Mouse (Mus musculus): ENCODE results near the gene Cenpo. TPM values are rescaled to one million over a fixed set of nuclear protein-coding genes. Genes with fewer than 3 reads are reported as not detected.

The Cenpo gene
- 6.5 and 7.7 TPM in 2 replicates for polyA plus RNA-seq (2012; rRNA removed)

DNA sequence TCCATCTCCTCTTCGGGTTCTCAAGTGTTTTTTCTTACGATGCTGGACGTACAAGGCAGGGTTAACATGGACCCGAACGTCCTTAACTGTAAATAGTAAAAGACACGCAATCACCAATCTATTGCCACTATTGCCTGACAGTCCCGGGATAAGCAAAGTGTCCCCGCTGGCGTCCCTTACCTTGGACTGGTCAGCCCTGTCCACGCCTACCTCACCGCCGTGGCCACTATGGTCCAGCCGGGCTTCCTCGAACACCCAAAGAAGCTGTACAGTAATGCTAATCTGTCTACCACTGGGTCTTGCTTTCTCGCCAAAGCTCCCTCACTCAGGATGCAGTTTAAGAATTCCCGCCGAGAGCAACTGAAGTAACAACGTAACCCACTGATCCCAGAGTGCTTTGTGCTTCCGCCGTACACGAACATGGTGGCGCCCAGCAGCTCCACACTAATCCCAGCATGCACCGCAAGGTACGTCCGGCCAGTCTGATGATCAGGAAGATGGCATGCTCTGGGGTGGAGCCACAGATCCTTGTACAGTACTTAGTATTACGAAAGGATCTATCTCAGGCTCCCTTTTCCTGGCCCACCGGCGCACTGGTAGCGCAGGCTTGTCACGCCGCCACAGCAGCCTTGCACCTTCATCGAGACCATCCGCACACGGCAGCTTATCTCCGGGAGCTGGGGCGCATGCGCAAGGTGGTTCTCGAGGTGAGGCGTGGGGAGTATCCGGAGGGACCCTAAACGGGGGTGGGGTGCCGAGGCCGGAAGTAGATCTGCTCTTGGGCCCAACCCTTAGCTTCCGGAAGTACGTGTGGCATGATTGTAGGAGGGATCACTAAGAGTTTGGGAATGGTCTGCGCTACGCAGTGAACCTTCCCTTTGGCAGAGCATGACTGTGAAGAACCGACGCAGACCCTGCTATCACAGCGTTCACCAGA, at the start of gene Cenpo, which contains the start of gene Ptrhd1:
TSS of gene Cenpo (minus strand) at position 723 of the 937 bp plus-strand sequence.
TSS of gene Ptrhd1 (plus strand) at position 456 of the 937 bp plus-strand sequence.
- Histone ChIP-seq H3K27ac (ENCODE audit: insufficient read depth, low read length) (peak within 1 kb of the TSS; percentile 98), H3K4me3 (ENCODE audit: insufficient read depth, low read length) (peak within 1 kb of the TSS; percentile 60), H3K4me1 (ENCODE audit: control insufficient read depth, insufficient read depth, low read length) (no peaks in the 10 kb centered on the region)
- no peak for TF ChIP-seq CTCF (IDR thresholded peaks at IDR 0.05; ENCODE audit: extremely low read depth, insufficient read depth, low read length)
- peak; percentile 62; the same call in 1 of the 2 replicates for TF ChIP-seq POLR2A (IDR thresholded peaks at IDR 0.05; ENCODE audit: extremely low read depth, insufficient read depth, low read length)

DNA sequence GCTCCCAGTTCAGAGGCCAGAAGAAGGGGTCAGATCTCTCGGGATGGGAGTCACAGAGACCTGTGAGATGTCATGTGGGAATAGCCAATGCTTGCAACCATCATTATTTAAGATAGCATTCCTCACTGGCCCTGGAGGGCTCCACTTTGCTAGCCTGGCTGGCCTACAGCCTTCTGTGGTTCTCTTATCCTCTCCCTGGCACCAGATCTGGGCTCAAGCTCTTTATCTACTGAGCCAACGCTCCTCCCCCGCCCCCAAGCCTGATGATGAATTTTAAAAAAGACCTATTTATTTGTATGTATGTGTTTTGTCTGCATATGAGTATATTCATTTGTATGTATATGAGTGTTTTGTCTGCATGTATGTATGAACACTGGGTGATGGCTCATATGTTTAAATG, 45.8 kb upstream of the Cenpo start:
- no peaks in the 10 kb centered on the region for H3K4me1 ChIP-seq (ENCODE audit: control insufficient read depth, insufficient read depth, low read length)
- TF ChIP-seq POLR2A (IDR thresholded peaks at IDR 0.05; ENCODE audit: extremely low read depth, insufficient read depth, low read length): no peak
- TF ChIP-seq CTCF (IDR thresholded peaks at IDR 0.05; ENCODE audit: extremely low read depth, insufficient read depth, low read length): no peak
- H3K27ac ChIP-seq (ENCODE audit: insufficient read depth, low read length): no peak overlapping the region
- H3K4me3 ChIP-seq (ENCODE audit: insufficient read depth, low read length): no peak overlapping the region

GRCm38 (mm10) chr12:4278978-4279755, 45.1 kb upstream of the Cenpo start:
- no peak overlapping the region for H3K27ac ChIP-seq (ENCODE audit: insufficient read depth, low read length)
- no peak overlapping the region for H3K4me3 ChIP-seq (ENCODE audit: insufficient read depth, low read length)
- no peaks in the 10 kb centered on the region for H3K4me1 ChIP-seq (ENCODE audit: control insufficient read depth, insufficient read depth, low read length)
- TF ChIP-seq POLR2A (IDR thresholded peaks at IDR 0.05; ENCODE audit: extremely low read depth, insufficient read depth, low read length) (no peak), CTCF (IDR thresholded peaks at IDR 0.05; ENCODE audit: extremely low read depth, insufficient read depth, low read length) (no peak)

DNA sequence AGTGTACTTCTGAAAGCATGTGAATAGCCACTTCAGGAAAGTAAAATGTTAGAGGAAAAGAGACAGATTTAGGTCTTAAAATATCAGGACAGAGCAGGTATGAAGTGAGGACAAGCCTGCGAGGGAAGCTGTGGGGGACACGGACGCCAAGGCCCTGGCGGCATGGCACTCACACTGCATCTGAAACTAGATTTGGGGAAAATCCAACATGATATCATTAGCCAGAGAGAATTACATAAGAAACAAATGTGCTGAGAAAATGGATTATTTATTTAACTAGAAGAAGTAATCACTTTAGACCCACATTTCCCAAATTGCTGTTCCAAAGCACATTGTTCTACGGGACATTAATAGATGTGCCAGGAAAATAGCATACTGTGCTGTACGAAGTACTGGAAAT, 37.0 kb upstream of the Cenpo start:
- Histone ChIP-seq H3K4me3 (ENCODE audit: insufficient read depth, low read length) (no peak overlapping the region), H3K27ac (ENCODE audit: insufficient read depth, low read length) (no peak overlapping the region), H3K4me1 (ENCODE audit: control insufficient read depth, insufficient read depth, low read length) (peaks cover 4% of the 10 kb centered on the region)
- peak; percentile 28; the same call in 1 of the 2 replicates for TF ChIP-seq CTCF (IDR thresholded peaks at IDR 0.05; ENCODE audit: extremely low read depth, insufficient read depth, low read length)
- no peak for TF ChIP-seq POLR2A (IDR thresholded peaks at IDR 0.05; ENCODE audit: extremely low read depth, insufficient read depth, low read length)

DNA sequence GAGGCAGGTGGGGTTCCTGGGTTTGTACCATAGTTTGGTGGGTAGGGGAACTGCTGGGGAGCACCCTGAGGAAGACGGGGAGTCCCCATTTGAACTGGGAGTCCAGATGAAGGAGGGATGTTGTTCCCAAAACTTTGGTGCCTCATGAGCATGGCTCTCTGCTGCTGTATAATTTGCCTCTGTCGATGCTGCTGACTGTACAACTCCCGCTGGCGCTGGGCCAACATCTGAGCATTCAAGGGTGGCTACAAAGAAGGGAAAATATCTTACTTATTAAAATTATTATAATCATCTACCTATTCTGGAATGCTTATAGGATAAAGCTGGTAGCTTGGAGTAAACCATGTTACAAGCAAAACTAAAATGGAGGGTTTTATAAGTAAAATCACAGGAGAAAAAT, 33.7 kb upstream of the Cenpo start:
- no peak for TF ChIP-seq POLR2A (IDR thresholded peaks at IDR 0.05; ENCODE audit: extremely low read depth, insufficient read depth, low read length)
- no peak for TF ChIP-seq CTCF (IDR thresholded peaks at IDR 0.05; ENCODE audit: extremely low read depth, insufficient read depth, low read length)
- no peak overlapping the region for H3K4me3 ChIP-seq (ENCODE audit: insufficient read depth, low read length)
- H3K27ac ChIP-seq (ENCODE audit: insufficient read depth, low read length): no peak overlapping the region
- H3K4me1 ChIP-seq (ENCODE audit: control insufficient read depth, insufficient read depth, low read length): peaks cover 4% of the 10 kb centered on the region

DNA sequence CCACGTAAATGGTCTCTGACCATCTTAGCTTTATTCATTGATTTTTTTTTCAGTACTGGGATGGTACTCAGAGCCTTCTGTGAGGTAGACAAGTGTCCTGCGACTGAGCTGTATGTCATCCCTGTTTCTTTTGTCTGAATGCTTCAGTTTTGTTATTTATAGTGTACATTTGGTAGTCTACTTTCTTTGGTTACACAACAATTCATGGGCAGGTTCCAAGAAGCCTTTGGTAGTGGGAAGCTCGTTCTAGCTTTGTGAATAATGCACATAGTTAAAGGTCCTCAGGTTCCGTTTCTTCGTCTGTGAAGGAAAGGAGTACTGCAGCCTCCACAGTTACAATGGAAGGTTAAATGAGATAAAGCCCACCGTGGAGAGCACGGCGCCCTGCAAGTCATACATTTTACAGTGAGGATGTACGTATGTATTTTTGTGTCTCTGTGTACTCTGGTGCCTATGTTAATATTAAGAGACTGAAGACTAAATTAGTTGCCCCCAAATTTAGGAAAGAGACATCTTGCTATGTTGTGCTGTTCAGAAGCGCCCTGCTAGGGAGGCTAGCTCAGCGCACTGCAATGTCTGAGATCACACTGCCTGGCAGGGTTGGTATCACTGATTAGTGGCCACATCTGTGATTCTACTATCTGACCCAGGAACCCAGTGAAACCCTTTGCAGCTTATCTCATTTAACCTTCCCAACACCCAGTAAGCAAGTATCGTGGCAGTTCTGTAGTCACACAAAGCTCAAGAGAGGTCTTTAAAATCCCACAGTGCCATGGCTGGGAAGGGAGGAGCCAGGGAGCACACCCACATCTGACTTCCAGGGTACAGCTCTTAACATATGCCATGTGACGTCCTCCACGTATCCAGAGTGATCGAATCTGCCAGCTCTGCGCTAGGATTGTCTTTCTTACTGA, 18.9 kb upstream of the Cenpo start:
- no peak for TF ChIP-seq POLR2A (IDR thresholded peaks at IDR 0.05; ENCODE audit: extremely low read depth, insufficient read depth, low read length)
- no peak for TF ChIP-seq CTCF (IDR thresholded peaks at IDR 0.05; ENCODE audit: extremely low read depth, insufficient read depth, low read length)
- H3K4me3 ChIP-seq (ENCODE audit: insufficient read depth, low read length): no peak overlapping the region
- 0 out of 2 replicates have a peak, but pooled peaks cover 1% of the 10 kb centered on the region for H3K4me1 ChIP-seq (ENCODE audit: control insufficient read depth, insufficient read depth, low read length)
- no peak overlapping the region for H3K27ac ChIP-seq (ENCODE audit: insufficient read depth, low read length)

GRCm38 (mm10) chr12:4249786-4250185, 15.7 kb upstream of the Cenpo start:
- TF ChIP-seq CTCF (IDR thresholded peaks at IDR 0.05; ENCODE audit: extremely low read depth, insufficient read depth, low read length) (no peak), POLR2A (IDR thresholded peaks at IDR 0.05; ENCODE audit: extremely low read depth, insufficient read depth, low read length) (no peak)
- Histone ChIP-seq H3K4me1 (ENCODE audit: control insufficient read depth, insufficient read depth, low read length) (0 out of 2 replicates have a peak, but pooled peaks cover 1% of the 10 kb centered on the region), H3K27ac (ENCODE audit: insufficient read depth, low read length) (no peak overlapping the region), H3K4me3 (ENCODE audit: insufficient read depth, low read length) (no peak overlapping the region)

DNA sequence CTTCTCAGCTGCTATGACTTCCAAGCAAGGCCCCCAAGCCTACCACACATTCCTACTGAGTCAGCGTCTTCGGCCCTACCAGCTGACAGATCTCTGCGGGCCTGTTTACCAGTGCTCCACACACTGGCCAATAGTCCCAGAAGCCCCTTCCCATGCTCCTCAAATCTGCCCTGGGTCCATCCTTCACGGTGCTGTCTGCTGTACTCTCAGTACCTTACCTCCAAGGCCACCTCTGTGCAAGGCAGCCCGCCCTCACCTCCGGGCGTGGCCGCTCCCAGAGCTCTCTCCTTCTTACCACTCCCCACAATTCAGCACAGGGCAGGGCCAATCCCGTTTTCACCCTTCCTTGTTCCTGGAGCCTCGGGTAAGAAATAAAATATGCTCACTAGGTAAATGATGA, 11.6 kb upstream of the Cenpo start:
- H3K4me3 ChIP-seq (ENCODE audit: insufficient read depth, low read length): no peak overlapping the region
- H3K4me1 ChIP-seq (ENCODE audit: control insufficient read depth, insufficient read depth, low read length): no peaks in the 10 kb centered on the region
- no peak for TF ChIP-seq POLR2A (IDR thresholded peaks at IDR 0.05; ENCODE audit: extremely low read depth, insufficient read depth, low read length)
- TF ChIP-seq CTCF (IDR thresholded peaks at IDR 0.05; ENCODE audit: extremely low read depth, insufficient read depth, low read length): no peak
- H3K27ac ChIP-seq (ENCODE audit: insufficient read depth, low read length): no peak overlapping the region
